Mouse (Mus musculus) lung, embryonic 14.5 days (tissue): ENCODE results near the gene Shb. TPM values are rescaled to one million over a fixed set of nuclear protein-coding genes. Genes with fewer than 3 reads are reported as not detected.
A peak's percentile ranks its signal among the peaks of the same experiment; 100 is the strongest.

Experiments
- ATAC-seq: fragments of 200-750 bp; cut with Nextera tagmentation; 2 replicates; pipeline ENCODE4 v1.8.0; 2017; ENCODE audit warnings: mild to moderate bottlenecking, moderate TSS enrichment, moderate library complexity; ENCODE audit not compliant: insufficient read depth
- DNase-seq: peaks from one replicate; pipeline ENCODE4 v3.0.0-alpha.2; 2015
- H3K27ac ChIP-seq: fragments of 300-500 bp; sonication (generic); 2 replicates; pipeline ENCODE4 v1.5.1; 2014; ENCODE audit warnings: low read depth, mild to moderate bottlenecking, moderate library complexity
- H3K27me3 ChIP-seq: fragments of 300-500 bp; sonication (generic); 2 replicates; pipeline ENCODE4 v1.6.1; 2014; ENCODE audit warnings: low read length, control low read depth; ENCODE audit not compliant: insufficient read depth
- H3K36me3 ChIP-seq: fragments of 300-500 bp; sonication (generic); 2 replicates; pipeline ENCODE4 v1.6.1; 2014; ENCODE audit warnings: control low read depth; ENCODE audit not compliant: insufficient read depth
- H3K4me1 ChIP-seq: fragments of 300-500 bp; sonication (generic); 2 replicates; pipeline ENCODE4 v1.6.1; 2014; ENCODE audit warnings: antibody characterized with exemption, control low read depth; ENCODE audit not compliant: insufficient read depth
- H3K4me2 ChIP-seq: fragments of 300-500 bp; sonication (generic); 2 replicates; pipeline ENCODE4 v1.6.1; 2014; ENCODE audit warnings: mild to moderate bottlenecking
- H3K4me3 ChIP-seq: fragments of 300-500 bp; sonication (generic); 2 replicates; pipeline ENCODE4 v1.5.1; 2014; ENCODE audit warnings: low read depth, low read length
- H3K9ac ChIP-seq: fragments of 300-500 bp; sonication (generic); 2 replicates; pipeline ENCODE4 v1.6.1; 2014
- H3K9me3 ChIP-seq: fragments of 300-500 bp; sonication (generic); 2 replicates; pipeline ENCODE4 v1.6.1; 2016; ENCODE audit warnings: low read depth, low read length, control low read depth
- CTCF ChIP-seq: IDR thresholded peaks from 2 replicates; pipeline ENCODE4 v1.5.1; 2016; ENCODE audit warnings: antibody characterized with exemption, low read depth
- WGBS: fragments of 180-500 bp; shearing (Covaris S2); extraction: QIAGEN DNeasy Blood & Tissue Kit; methylation state at CpG from one replicate; pipeline ENCODE4 v1.1.7; 2014; 5-methylcytosine and 5-hydroxymethylcytosine counted together
- polyA plus RNA-seq: library from polyadenylated mRNA; unstranded; fragments of >200 nt; fragmentation: Nextera tagmentation; extraction: Ambion mirVana; gene quantifications from 2 replicates; pipeline ENCODE4 v1.2.1, GENCODE M21; 2014

Gene Shb
- polyA plus RNA-seq, 1 experiment from 2014 or later = 10.6 TPM

GRCm38 (mm10) chr4:45412433-45413192 is 119.7 kb downstream of the Shb start:
- Histone ChIP-seq H3K4me3 (no peak overlapping the region), H3K9ac (no peak overlapping the region), H3K4me1 (no peaks in the 10 kb centered on the region), H3K27ac (no peak overlapping the region), H3K36me3 (no peaks in the 10 kb centered on the region), H3K9me3 (no peaks in the 10 kb centered on the region), H3K4me2 (no peak overlapping the region), H3K27me3 (no peaks in the 10 kb centered on the region)
- DNase-seq = no peak
- WGBS = 51% methylated on average over 16 of the region's 16 CpGs
- ATAC-seq = no peak
- no peak for TF ChIP-seq CTCF

GRCm38 (mm10) chr4:45411181-45411790 is 121.0 kb downstream of the Shb start:
- peaks cover 9% of the 10 kb centered on the region for H3K4me1 ChIP-seq
- no peaks in the 10 kb centered on the region for H3K9me3 ChIP-seq
- no peak for TF ChIP-seq CTCF
- no peak overlapping the region for H3K27ac ChIP-seq
- H3K9ac ChIP-seq = no peak overlapping the region
- 0 out of 2 replicates have a peak, but pooled peaks cover 3% of the 10 kb centered on the region for H3K36me3 ChIP-seq
- no peaks in the 10 kb centered on the region for H3K27me3 ChIP-seq
- WGBS = 87% methylated on average over 8 of the region's 8 CpGs
- no peak overlapping the region for H3K4me3 ChIP-seq
- no peak overlapping the region for H3K4me2 ChIP-seq
- no peak for ATAC-seq
- DNase-seq = no peak

GRCm38 (mm10) chr4:45409270-45409669 is 123.0 kb downstream of the Shb start:
- Histone ChIP-seq H3K9ac (peak overlapping the region; percentile 95), H3K27me3 (no peaks in the 10 kb centered on the region), H3K4me3 (peak overlapping the region; percentile 98), H3K4me2 (peak overlapping the region; percentile 93), H3K4me1 (peaks cover 9% of the 10 kb centered on the region), H3K27ac (peak overlapping the region; percentile 93), H3K9me3 (no peaks in the 10 kb centered on the region), H3K36me3 (peaks cover 12% of the 10 kb centered on the region)
- DNase-seq = peak; percentile 93
- 1% methylated on average over 10 of the region's 10 CpGs for WGBS
- ATAC-seq = peak; percentile 33
- TF ChIP-seq CTCF = peak; percentile 24; the same call in 1 of the 2 replicates

GRCm38 (mm10) chr4:45408427-45409132 is 123.7 kb downstream of the Shb start, which contains the start of gene Slc25a51:
Gene Slc25a51 (minus strand): TSS chr4:45408766.
- H3K9me3 ChIP-seq = no peaks in the 10 kb centered on the region
- peak within 1 kb of the TSS; percentile 93 for H3K27ac ChIP-seq
- peak; percentile 99 for ATAC-seq
- no peak for TF ChIP-seq CTCF
- peak within 1 kb of the TSS; percentile 95 for H3K9ac ChIP-seq
- H3K36me3 ChIP-seq = peaks cover 19% of the 10 kb centered on the region
- H3K4me3 ChIP-seq = peak within 1 kb of the TSS; percentile 98
- no peaks in the 10 kb centered on the region for H3K27me3 ChIP-seq
- peak; percentile 95 for DNase-seq
- peaks cover 9% of the 10 kb centered on the region for H3K4me1 ChIP-seq
- under 1% methylated on average over 66 of the region's 67 CpGs for WGBS
- peak within 1 kb of the TSS; percentile 93 for H3K4me2 ChIP-seq

- Histone ChIP-seq H3K4me1 (peaks cover 9% of the 10 kb centered on the region), H3K27ac (peak overlapping the region; percentile 93), H3K27me3 (no peaks in the 10 kb centered on the region), H3K9ac (peak overlapping the region; percentile 95), H3K36me3 (peaks cover 27% of the 10 kb centered on the region), H3K9me3 (no peaks in the 10 kb centered on the region), H3K4me2 (peak overlapping the region; percentile 93), H3K4me3 (peak overlapping the region; percentile 98)
- TF ChIP-seq CTCF = no peak
- peak; percentile 46 for DNase-seq
- under 1% methylated on average over 19 of the region's 19 CpGs for WGBS
- ATAC-seq = no peak
Measured at GRCm38 (mm10) chr4:45407703-45408334, 124.5 kb downstream of the Shb start.

- ATAC-seq = no peak
- Histone ChIP-seq H3K4me3 (peak overlapping the region; percentile 98), H3K4me2 (peak overlapping the region; percentile 93), H3K27me3 (no peaks in the 10 kb centered on the region), H3K9me3 (no peaks in the 10 kb centered on the region), H3K4me1 (peaks cover 9% of the 10 kb centered on the region), H3K36me3 (peaks cover 34% of the 10 kb centered on the region), H3K9ac (peak overlapping the region; percentile 95), H3K27ac (peak overlapping the region; percentile 93; the same call in 1 of the 2 replicates)
- DNase-seq = no peak
- TF ChIP-seq CTCF = no peak
- 37% methylated on average over 5 of the region's 5 CpGs for whole genome bisulfite sequencing
Measured at GRCm38 (mm10) chr4:45407001-45407702, 125.1 kb downstream of the Shb start.
